15 mouse cellular contexts compared by ENCODE assay signal in the genomic region with DNA sequence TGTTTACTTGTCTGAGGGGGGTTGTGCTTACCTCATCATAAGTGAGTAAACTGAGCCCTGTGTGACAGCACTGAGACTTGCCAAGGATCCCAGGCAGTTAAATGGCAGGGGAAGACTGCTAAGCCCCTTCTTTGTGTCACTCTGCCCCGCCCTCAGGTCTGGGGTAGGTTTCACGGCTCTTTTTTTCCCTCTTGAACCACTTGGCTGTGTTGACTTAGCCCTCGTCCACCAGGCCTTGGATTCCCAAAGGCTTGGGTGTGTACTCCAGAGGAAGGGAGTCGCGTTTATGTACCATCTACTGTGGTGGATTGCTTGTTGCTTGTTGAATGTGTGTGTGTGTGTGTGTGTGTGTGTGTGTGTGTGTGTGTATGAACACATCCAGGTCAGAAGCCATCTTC. TPM values are rescaled to one million over a fixed set of nuclear protein-coding genes. Genes with fewer than 3 reads are reported as not detected.
DNase-seq lines count a peak whose midpoint lies in the region; ATAC-seq and TF ChIP-seq lines count a peak whose summit lies in the region.
"Had no signal": no experiment of that assay in that cellular context is flagged by ENCODE, and none has a peak within 500 bp of the region (broad histone marks: within the 10 kb centered on the region; RNA-seq: fewer than 3 reads in every experiment).

No protein-coding gene starts in this region.

- H3K9ac ChIP-seq in liver, postnatal 0 days (replicated peaks), result no peak overlapping the region
- no peak overlapping the region for H3K9ac ChIP-seq in liver, embryonic 11.5 days (ENCODE audit: low read depth, low read length)
- no peak overlapping the region for H3K9ac ChIP-seq in intestine, embryonic 15.5 days
- H3K9ac ChIP-seq in midbrain, embryonic 16.5 days (ENCODE audit: low read depth, low read length), result no peak overlapping the region
- no peak overlapping the region for H3K9ac ChIP-seq in midbrain, embryonic 13.5 days (replicated peaks)
- H3K9ac ChIP-seq: forebrain, embryonic 12.5 days; heart, embryonic 15.5 days; hindbrain, embryonic 15.5 days; limb, embryonic 13.5 days had no signal

- no peak for TF ChIP-seq EP300 in liver, postnatal 0 days (IDR thresholded peaks at IDR 0.05; ENCODE audit: low read depth)

- intact Hi-C loops in left cerebral cortex, postnatal 4 days (cut with DNase I), result no loop called here

- peaks cover 23% of the 10 kb centered on the region for H3K4me1 ChIP-seq in liver, postnatal 0 days (ENCODE audit: insufficient read depth)
- no peaks in the 10 kb centered on the region; the same call in 1 of the 2 replicates for H3K4me1 ChIP-seq in liver, embryonic 11.5 days (replicated peaks; ENCODE audit: control insufficient read depth, insufficient read depth, low read length)
- H3K4me1 ChIP-seq in intestine, embryonic 15.5 days (replicated peaks), result peaks cover 9% of the 10 kb centered on the region
- H3K4me1 ChIP-seq in midbrain, embryonic 16.5 days (ENCODE audit: control insufficient read depth, insufficient read depth, low read length), result no peaks in the 10 kb centered on the region
- no peaks in the 10 kb centered on the region for H3K4me1 ChIP-seq in midbrain, embryonic 13.5 days (replicated peaks)
- H3K4me1 ChIP-seq: forebrain, embryonic 12.5 days; heart, embryonic 15.5 days; hindbrain, embryonic 15.5 days had no signal

- no peak for ATAC-seq in liver, postnatal 0 days
- no peak for ATAC-seq in liver, embryonic 11.5 days (replicated peaks; ENCODE audit: low FRiP score)
- peak; percentile 1 for ATAC-seq in CD4-positive, CD25-positive, alpha-beta regulatory T cell, adult 4 months
- ATAC-seq in intestine, embryonic 15.5 days, result peak; percentile 19
- no peak for ATAC-seq in midbrain, embryonic 16.5 days
- ATAC-seq in midbrain, embryonic 13.5 days, result no peak

- peak overlapping the region; percentile 65 for H3K27ac ChIP-seq in liver, postnatal 0 days (ENCODE audit: low read depth)
- H3K27ac ChIP-seq in liver, embryonic 11.5 days (ENCODE audit: low read depth, low read length), result no peak overlapping the region; the same call in 1 of the 2 replicates
- peak overlapping the region; percentile 77 for H3K27ac ChIP-seq in intestine, embryonic 15.5 days
- no peak overlapping the region for H3K27ac ChIP-seq in midbrain, embryonic 16.5 days (ENCODE audit: low read length)
- no peak overlapping the region for H3K27ac ChIP-seq in midbrain, embryonic 13.5 days
- H3K27ac ChIP-seq: forebrain, embryonic 12.5 days; heart, embryonic 15.5 days; hindbrain, embryonic 15.5 days; limb, embryonic 13.5 days had no signal

- H3K4me2 ChIP-seq in liver, postnatal 0 days (ENCODE audit: low read depth, low read length), result no peak overlapping the region
- no peak overlapping the region for H3K4me2 ChIP-seq in liver, embryonic 11.5 days
- H3K4me2 ChIP-seq in intestine, embryonic 15.5 days (replicated peaks), result no peak overlapping the region
- no peak overlapping the region for H3K4me2 ChIP-seq in midbrain, embryonic 16.5 days (ENCODE audit: low read length)
- H3K4me2 ChIP-seq in midbrain, embryonic 13.5 days (replicated peaks), result no peak overlapping the region
- H3K4me2 ChIP-seq: forebrain, embryonic 12.5 days; heart, embryonic 15.5 days; hindbrain, embryonic 15.5 days; limb, embryonic 13.5 days had no signal

- H3K4me3 ChIP-seq in liver, postnatal 0 days (ENCODE audit: low read depth, low read length), result no peak overlapping the region
- no peak overlapping the region for H3K4me3 ChIP-seq in liver, embryonic 11.5 days (ENCODE audit: low read depth, low read length)
- no peak overlapping the region for H3K4me3 ChIP-seq in intestine, embryonic 15.5 days (replicated peaks)
- no peak overlapping the region for H3K4me3 ChIP-seq in midbrain, embryonic 16.5 days (ENCODE audit: low read depth, low read length)
- no peak overlapping the region for H3K4me3 ChIP-seq in midbrain, embryonic 13.5 days (replicated peaks)
- H3K4me3 ChIP-seq: forebrain, embryonic 12.5 days; heart, embryonic 15.5 days; hindbrain, embryonic 15.5 days; limb, embryonic 13.5 days had no signal

- TF ChIP-seq CTCF in liver, postnatal 0 days (IDR thresholded peaks at IDR 0.05; ENCODE audit: low read depth), result no peak

- H3K36me3 ChIP-seq in liver, postnatal 0 days (replicated peaks; ENCODE audit: insufficient read depth, low read length), result no peaks in the 10 kb centered on the region
- no peaks in the 10 kb centered on the region for H3K36me3 ChIP-seq in liver, embryonic 11.5 days (ENCODE audit: control insufficient read depth, insufficient read depth, low read length)
- no peaks in the 10 kb centered on the region for H3K36me3 ChIP-seq in intestine, embryonic 15.5 days
- no peaks in the 10 kb centered on the region for H3K36me3 ChIP-seq in midbrain, embryonic 16.5 days (ENCODE audit: control insufficient read depth, insufficient read depth, low read length)
- no peaks in the 10 kb centered on the region for H3K36me3 ChIP-seq in midbrain, embryonic 13.5 days
- H3K36me3 ChIP-seq: forebrain, embryonic 12.5 days; heart, embryonic 15.5 days; hindbrain, embryonic 15.5 days; limb, embryonic 13.5 days had no signal

- DNase-seq in liver, postnatal 0 days, result no peak
- no peak for DNase-seq in liver, embryonic 11.5 days (ENCODE audit: low spot score)
- peak; percentile 46 for DNase-seq in ES-CJ7 (ENCODE audit: low read depth, low spot score)
- DNase-seq in left cerebral cortex, postnatal 4 days, result no peak
- DNase-seq: cerebellum, postnatal 14 days; kidney, adult 8-10 months; midbrain, embryonic 14.5 days had no signal

- WGBS in liver, postnatal 0 days (ENCODE audit: insufficient replicate concordance), result 64% methylated on average over 5 of the region's 5 CpGs
- 75% methylated on average over 5 of the region's 5 CpGs for WGBS in liver, embryonic 11.5 days
- WGBS in intestine, embryonic 15.5 days, result 50% methylated on average over 5 of the region's 5 CpGs
- 55% methylated on average over 5 of the region's 5 CpGs for WGBS in midbrain, embryonic 16.5 days
- WGBS in midbrain, embryonic 13.5 days, result 63% methylated on average over 5 of the region's 5 CpGs

- H3K9me3 ChIP-seq in liver, postnatal 0 days (ENCODE audit: low read length), result no peaks in the 10 kb centered on the region
- H3K9me3 ChIP-seq in liver, embryonic 11.5 days (ENCODE audit: control insufficient read depth, low read length), result no peaks in the 10 kb centered on the region
- H3K9me3 ChIP-seq in intestine, embryonic 15.5 days, result no peaks in the 10 kb centered on the region
- H3K9me3 ChIP-seq in midbrain, embryonic 16.5 days (replicated peaks; ENCODE audit: control insufficient read depth, low read length, poor library complexity, severe bottlenecking), result no peaks in the 10 kb centered on the region
- no peaks in the 10 kb centered on the region for H3K9me3 ChIP-seq in midbrain, embryonic 13.5 days
- H3K9me3 ChIP-seq: forebrain, embryonic 12.5 days; heart, embryonic 15.5 days; hindbrain, embryonic 15.5 days; limb, embryonic 13.5 days had no signal

- H3K27me3 ChIP-seq in liver, postnatal 0 days (ENCODE audit: insufficient read depth, low read length), result no peaks in the 10 kb centered on the region
- H3K27me3 ChIP-seq in liver, embryonic 11.5 days (replicated peaks; ENCODE audit: control insufficient read depth, insufficient read depth, low read length), result no peaks in the 10 kb centered on the region
- H3K27me3 ChIP-seq in intestine, embryonic 15.5 days (replicated peaks), result no peaks in the 10 kb centered on the region
- no peaks in the 10 kb centered on the region for H3K27me3 ChIP-seq in midbrain, embryonic 16.5 days (ENCODE audit: control insufficient read depth, insufficient read depth, low read depth, low read length)
- H3K27me3 ChIP-seq in midbrain, embryonic 13.5 days, result no peaks in the 10 kb centered on the region
- H3K27me3 ChIP-seq: forebrain, embryonic 12.5 days; heart, embryonic 15.5 days; hindbrain, embryonic 15.5 days; limb, embryonic 13.5 days had no signal

RNA-seq across cellular contexts. Expression of gene Myh9, which starts 7.1 kb away (rescaled TPM):
- polyA plus RNA-seq in liver, postnatal 0 days (2015; fragmentation: Nextera tagmentation; extraction: Ambion mirVana), result 17.7 and 22.4 TPM in 2 replicates
- polyA plus RNA-seq in liver, embryonic 11.5 days (2014; fragmentation: Nextera tagmentation; extraction: Ambion mirVana), result 49.8 and 53.0 TPM in 2 replicates
- 100 to 1,000 TPM; 206 to 220 TPM for polyA plus RNA-seq in CD4-positive, CD25-positive, alpha-beta regulatory T cell, adult 4 months (2017; shearing (Covaris generic))
- polyA plus RNA-seq in intestine, embryonic 15.5 days (2015; fragmentation: Nextera tagmentation; extraction: Ambion mirVana), result 51.6 and 52.9 TPM in 2 replicates
- 10 to 100 TPM; 59.5 to 63.4 TPM for total RNA-seq in left cerebral cortex, postnatal 4 days (2021)
- polyA plus RNA-seq in midbrain, embryonic 16.5 days (2015; fragmentation: Nextera tagmentation; extraction: Ambion mirVana), result 9.5 and 11.2 TPM in 2 replicates
- 11.8 and 14.1 TPM in 2 replicates for polyA plus RNA-seq in midbrain, embryonic 13.5 days (2015; fragmentation: Nextera tagmentation; extraction: Ambion mirVana)

Comparison
In these comparisons a context has a peak if more than half of its experiments do, and no peak if none do; other contexts are left out.
1. H3K27ac ChIP-seq: peak in liver, postnatal 0 days (single experiment) and intestine, embryonic 15.5 days (single experiment); none in liver, embryonic 11.5 days (single experiment), midbrain, embryonic 16.5 days (single experiment) and midbrain, embryonic 13.5 days (single experiment).
2. ATAC-seq: peak in CD4-positive, CD25-positive, alpha-beta regulatory T cell, adult 4 months (single experiment) and intestine, embryonic 15.5 days (single experiment); none in liver, postnatal 0 days (single experiment), liver, embryonic 11.5 days (single experiment), midbrain, embryonic 16.5 days (single experiment) and midbrain, embryonic 13.5 days (single experiment).